Mouse (Mus musculus) stomach, embryonic 16.5 days (tissue): Measurements from ENCODE around the gene Uqcc3. TPM values are rescaled to one million over a fixed set of nuclear protein-coding genes. Genes with fewer than 3 reads are reported as not detected.

Experiments used
- ATAC-seq: fragments of 200-750 bp; cut with Nextera tagmentation; 2 replicates; pipeline ENCODE4 v1.8.0; 2017; ENCODE audit warnings: moderate number of reproducible peaks, moderate TSS enrichment; ENCODE audit not compliant: insufficient read depth, low FRiP score
- H3K27ac ChIP-seq: fragments of 300-500 bp; sonication (generic); 2 replicates; pipeline ENCODE4 v1.5.1; 2014; ENCODE audit warnings: low read length
- H3K27me3 ChIP-seq: fragments of 300-500 bp; sonication (generic); 2 replicates; pipeline ENCODE4 v1.6.1; 2014; ENCODE audit warnings: low read length, control low read depth, mixed read lengths; ENCODE audit not compliant: control insufficient read depth, insufficient read depth
- H3K36me3 ChIP-seq: fragments of 300-500 bp; sonication (generic); 2 replicates; pipeline ENCODE4 v1.6.1; 2014; ENCODE audit warnings: low read length; ENCODE audit not compliant: control insufficient read depth, insufficient read depth
- H3K4me1 ChIP-seq: fragments of 300-500 bp; sonication (generic); 2 replicates; pipeline ENCODE4 v1.6.1; 2014; ENCODE audit warnings: low read length, control low read depth, mixed read lengths; ENCODE audit not compliant: control insufficient read depth, insufficient read depth
- H3K4me2 ChIP-seq: fragments of 300-500 bp; sonication (generic); 2 replicates; pipeline ENCODE4 v1.6.1; 2014; ENCODE audit warnings: low read depth, low read length, mixed read lengths
- H3K4me3 ChIP-seq: fragments of 300-500 bp; sonication (generic); replicated peaks from 2 replicates; pipeline ENCODE4 v1.5.1; 2014; ENCODE audit warnings: mild to moderate bottlenecking, low read length
- H3K9ac ChIP-seq: fragments of 300-500 bp; sonication (generic); 2 replicates; pipeline ENCODE4 v1.6.1; 2014; ENCODE audit warnings: low read length
- H3K9me3 ChIP-seq: fragments of 300-500 bp; sonication (generic); replicated peaks from 2 replicates; pipeline ENCODE4 v1.6.1; 2016; ENCODE audit warnings: low read length, control low read depth; ENCODE audit not compliant: control insufficient read depth
- WGBS: fragments of 180-500 bp; shearing (Covaris S2); extraction: QIAGEN DNeasy Blood & Tissue Kit; methylation state at CpG from one replicate; pipeline ENCODE4 v1.1.7; 2014; 5-methylcytosine and 5-hydroxymethylcytosine counted together
- microRNA-seq: library from miRNA; unstranded; fragments of <30 nt; microRNA quantifications from one replicate; pipeline ENCODE4, GENCODE M21; 2016
- polyA plus RNA-seq: library from polyadenylated mRNA; unstranded; fragments of >200 nt; fragmentation: Nextera tagmentation; extraction: Ambion mirVana; gene quantifications from 2 replicates; pipeline ENCODE4 v1.2.1, GENCODE M21; 2015

The Uqcc3 gene
- polyA plus RNA-seq, 1 experiment from 2014 or later = 66.2 TPM

GRCm38 (mm10) chr19:8831262-8831661 lies 49.5 kb downstream of the Uqcc3 start:
- 83% methylated on average over 11 of the region's 11 CpGs for WGBS
- no peak overlapping the region for H3K9ac ChIP-seq
- H3K4me3 ChIP-seq = no peak overlapping the region
- H3K4me1 ChIP-seq = no peaks in the 10 kb centered on the region
- no peak overlapping the region for H3K27ac ChIP-seq
- H3K36me3 ChIP-seq = peaks cover 43% of the 10 kb centered on the region
- no peaks in the 10 kb centered on the region for H3K9me3 ChIP-seq
- no peak overlapping the region for H3K4me2 ChIP-seq
- no peaks in the 10 kb centered on the region for H3K27me3 ChIP-seq
- ATAC-seq = no peak

GRCm38 (mm10) chr19:8830664-8831063 lies 50.1 kb downstream of the Uqcc3 start:
- H3K9ac ChIP-seq = no peak overlapping the region
- H3K4me3 ChIP-seq = no peak overlapping the region
- ATAC-seq = no peak
- H3K27me3 ChIP-seq = no peaks in the 10 kb centered on the region
- peaks cover 45% of the 10 kb centered on the region for H3K36me3 ChIP-seq
- no peaks in the 10 kb centered on the region for H3K4me1 ChIP-seq
- H3K9me3 ChIP-seq = no peaks in the 10 kb centered on the region
- H3K27ac ChIP-seq = no peak overlapping the region
- no peak overlapping the region for H3K4me2 ChIP-seq
- 92% methylated on average over 8 of the region's 8 CpGs for WGBS

Small RNA genes within 50 kb of the gene (microRNA-seq; reads per million reads assigned to microRNA genes)
- gene Mir5136 = 0.66 reads per million

Other genes with a start within 250 kb of the Uqcc3 start
- 1.3 and 1.9 TPM in 2 replicates for gene Chrm1, start 217.1 kb downstream of the Uqcc3 start, polyA plus RNA-seq
- gene Slc3a2, start 157.6 kb downstream of the Uqcc3 start, polyA plus RNA-seq = 111 and 116 TPM in 2 replicates
- gene Wdr74, start 145.1 kb downstream of the Uqcc3 start, polyA plus RNA-seq = 83.0 and 83.5 TPM in 2 replicates
- gene 1700092M07Rik, start 140.2 kb downstream of the Uqcc3 start, polyA plus RNA-seq = 1.1 and 2.1 TPM in 2 replicates
- gene Stx5a, start 139.5 kb downstream of the Uqcc3 start, polyA plus RNA-seq = 146 and 148 TPM in 2 replicates
- 150 and 165 TPM in 2 replicates for gene Nxf1, start 123.8 kb downstream of the Uqcc3 start, polyA plus RNA-seq
- gene Tmem223, start 109.9 kb downstream of the Uqcc3 start, polyA plus RNA-seq = 137 and 143 TPM in 2 replicates
- gene Tmem179b, start 106.5 kb downstream of the Uqcc3 start, polyA plus RNA-seq = 88.9 and 96.9 TPM in 2 replicates
- 17.1 and 19.8 TPM in 2 replicates for gene Taf6l, start 94.5 kb downstream of the Uqcc3 start, polyA plus RNA-seq
- 122 and 129 TPM in 2 replicates for gene Polr2g, start 82.3 kb downstream of the Uqcc3 start, polyA plus RNA-seq
- gene Zbtb3, start 78.4 kb downstream of the Uqcc3 start, polyA plus RNA-seq = 4.4 and 4.5 TPM in 2 replicates
- 45.3 and 46.3 TPM in 2 replicates for gene Ttc9c, start 61.6 kb downstream of the Uqcc3 start, polyA plus RNA-seq
- gene Hnrnpul2, start 60.9 kb downstream of the Uqcc3 start, polyA plus RNA-seq = 4.5 and 4.7 TPM in 2 replicates
- gene AC129217.1, start 51.1 kb downstream of the Uqcc3 start, polyA plus RNA-seq = not detected in 2 replicates
- 54.1 and 63.3 TPM in 2 replicates for gene Bscl2, start 43.5 kb downstream of the Uqcc3 start, polyA plus RNA-seq
- 10.4 and 10.7 TPM in 2 replicates for gene Gng3, start 41.7 kb downstream of the Uqcc3 start, polyA plus RNA-seq
- 2.0 and 2.8 TPM in 2 replicates for gene Lrrn4cl, start 30.2 kb downstream of the Uqcc3 start, polyA plus RNA-seq
- 170 and 175 TPM in 2 replicates for gene Ubxn1, start 9.4 kb downstream of the Uqcc3 start, polyA plus RNA-seq
- 50.2 and 77.0 TPM in 2 replicates for gene Lbhd1, start 2.8 kb upstream of the Uqcc3 start, polyA plus RNA-seq
- gene Gm49403, start 3.0 kb upstream of the Uqcc3 start, polyA plus RNA-seq = not detected in 2 replicates
- gene 1810009A15Rik, start 7.9 kb upstream of the Uqcc3 start, polyA plus RNA-seq = 74.3 and 75.6 TPM in 2 replicates
- gene Gm49416, start 8.0 kb upstream of the Uqcc3 start, polyA plus RNA-seq = 0.18 TPM in 1 of 2 replicates, not detected in the other
- gene Ints5, start 12.1 kb upstream of the Uqcc3 start, polyA plus RNA-seq = 35.4 and 39.7 TPM in 2 replicates
- gene Ganab, start 17.1 kb upstream of the Uqcc3 start, polyA plus RNA-seq = 105 and 108 TPM in 2 replicates
- 37.2 and 39.0 TPM in 2 replicates for gene B3gat3, start 39.5 kb upstream of the Uqcc3 start, polyA plus RNA-seq
- 2.8 and 3.1 TPM in 2 replicates for gene Rom1, start 48.4 kb upstream of the Uqcc3 start, polyA plus RNA-seq
- 28.5 and 30.5 TPM in 2 replicates for gene Eml3, start 48.6 kb upstream of the Uqcc3 start, polyA plus RNA-seq
- gene Mta2, start 61.0 kb upstream of the Uqcc3 start, polyA plus RNA-seq = 142 and 149 TPM in 2 replicates
- 30.0 and 34.9 TPM in 2 replicates for gene Tut1, start 72.9 kb upstream of the Uqcc3 start, polyA plus RNA-seq
- gene Eef1g, start 86.1 kb upstream of the Uqcc3 start, polyA plus RNA-seq = 401 and 441 TPM in 2 replicates
- gene Ahnak, start 108.4 kb upstream of the Uqcc3 start, polyA plus RNA-seq = 46.4 and 48.3 TPM in 2 replicates
- gene Scgb1a1, start 207.0 kb upstream of the Uqcc3 start, polyA plus RNA-seq = 0.75 and 1.3 TPM in 2 replicates